Mouse (Mus musculus): ENCODE measurements around the gene Gm3646.

Gm3646 gene

DNA sequence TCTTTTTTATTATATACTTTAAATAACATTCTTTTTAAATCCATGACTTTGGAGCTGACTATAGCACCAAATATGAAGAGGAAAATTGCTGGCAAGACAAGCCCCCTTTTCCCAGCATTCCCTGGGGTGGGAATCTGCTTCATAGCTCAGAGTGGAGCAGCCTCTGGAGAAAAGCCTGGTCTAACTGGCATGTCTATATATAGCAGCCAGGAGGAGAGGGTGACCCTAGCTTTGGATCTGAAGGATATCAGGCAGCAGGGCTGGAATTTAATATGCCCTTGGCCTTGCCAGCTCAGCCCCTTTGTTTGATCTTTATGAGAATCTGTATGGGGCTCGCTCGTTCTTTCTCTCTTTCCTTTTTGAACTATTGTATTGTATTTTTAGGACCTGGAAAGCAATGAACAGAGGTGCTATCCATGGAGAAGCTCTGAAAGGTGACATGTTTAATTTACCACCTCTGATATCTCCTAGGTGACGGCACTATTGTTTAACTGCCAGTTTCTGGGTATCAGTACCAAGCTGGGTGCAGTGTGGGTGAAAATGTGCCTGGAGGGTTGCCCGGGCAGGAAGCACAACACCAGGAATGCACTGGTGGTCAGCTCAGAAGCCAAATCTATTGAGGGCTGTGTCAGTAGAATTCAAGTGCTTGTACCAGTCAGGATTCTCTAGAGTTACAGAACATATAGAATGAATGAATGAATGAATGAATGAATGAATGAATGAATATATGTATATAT, at the start of gene Gm3646:
Gene Gm3646, minus strand, starts transcription at position 90 of the 737 bp plus-strand sequence.
- in situ Hi-C loops (cut with MboI; ENCODE audit: low sequenced_read_pairs): no loop called here

DNA sequence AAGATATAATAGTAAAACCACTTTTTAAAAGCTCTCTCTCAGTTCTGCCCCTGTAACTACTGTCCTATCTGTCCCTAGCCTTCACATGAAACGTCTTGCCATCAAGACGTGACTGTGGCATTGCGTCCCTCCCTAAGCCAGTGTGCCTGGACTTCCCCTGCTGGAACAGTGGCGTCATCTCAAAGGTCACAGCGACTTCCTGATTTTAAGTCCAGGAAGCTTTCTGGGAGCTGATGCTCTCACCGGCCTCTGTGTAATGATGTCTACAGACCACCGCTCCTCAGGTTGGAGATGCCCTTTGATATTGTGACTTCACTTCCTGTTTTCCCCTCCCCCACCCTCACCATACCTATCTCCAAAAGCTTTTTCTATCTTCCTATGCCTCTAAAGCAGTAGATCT, 41.9 kb upstream of the Gm3646 start:
- in situ Hi-C loops (cut with MboI; ENCODE audit: low sequenced_read_pairs): no loop called here

DNA sequence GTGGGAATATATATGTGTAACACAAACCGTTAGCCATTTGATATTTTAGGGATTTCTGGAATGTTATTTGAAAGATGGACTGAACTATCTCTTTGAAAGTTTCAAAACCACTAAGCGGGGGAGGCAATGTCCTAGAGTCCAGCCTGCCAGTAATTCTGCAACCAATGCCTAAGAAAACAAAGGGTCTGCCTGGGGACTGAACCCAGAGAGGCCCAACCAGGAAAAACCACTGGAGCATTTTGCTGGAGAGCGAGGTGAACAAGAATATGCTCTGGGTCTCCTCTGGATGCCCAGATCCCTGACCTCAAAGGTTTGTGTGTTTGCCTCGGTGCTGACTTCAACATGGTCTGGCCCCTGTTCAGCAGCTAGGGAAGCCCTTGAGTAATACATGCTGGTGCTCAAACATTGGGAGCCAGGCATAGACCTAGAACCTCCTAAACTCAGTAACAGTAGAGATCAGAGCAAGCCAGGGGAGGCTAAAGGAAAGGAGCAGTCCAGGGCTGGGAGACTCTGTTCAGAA, 41.0 kb upstream of the Gm3646 start:
- in situ Hi-C loops (cut with MboI; ENCODE audit: low sequenced_read_pairs): no loop called here

DNA sequence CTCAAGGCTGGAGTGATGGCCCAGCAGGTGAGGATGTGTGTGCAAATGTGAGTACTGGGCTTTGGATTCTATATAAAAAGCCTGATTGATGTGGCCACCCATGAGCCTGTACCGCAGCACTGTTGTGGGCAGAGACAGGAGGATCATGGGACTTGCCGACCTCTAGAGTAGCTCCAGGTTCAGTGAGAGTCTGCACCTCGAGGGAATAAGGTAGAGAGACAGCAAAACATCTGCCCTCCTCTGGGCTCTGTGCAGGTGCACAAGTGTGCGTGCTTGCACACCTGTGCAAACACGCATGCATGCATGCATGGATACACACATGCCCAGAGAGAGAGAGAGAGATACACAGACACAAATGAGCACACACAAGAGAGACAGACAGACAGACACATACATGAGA, 38.2 kb upstream of the Gm3646 start:
- in situ Hi-C loops (cut with MboI; ENCODE audit: low sequenced_read_pairs): no loop called here

DNA sequence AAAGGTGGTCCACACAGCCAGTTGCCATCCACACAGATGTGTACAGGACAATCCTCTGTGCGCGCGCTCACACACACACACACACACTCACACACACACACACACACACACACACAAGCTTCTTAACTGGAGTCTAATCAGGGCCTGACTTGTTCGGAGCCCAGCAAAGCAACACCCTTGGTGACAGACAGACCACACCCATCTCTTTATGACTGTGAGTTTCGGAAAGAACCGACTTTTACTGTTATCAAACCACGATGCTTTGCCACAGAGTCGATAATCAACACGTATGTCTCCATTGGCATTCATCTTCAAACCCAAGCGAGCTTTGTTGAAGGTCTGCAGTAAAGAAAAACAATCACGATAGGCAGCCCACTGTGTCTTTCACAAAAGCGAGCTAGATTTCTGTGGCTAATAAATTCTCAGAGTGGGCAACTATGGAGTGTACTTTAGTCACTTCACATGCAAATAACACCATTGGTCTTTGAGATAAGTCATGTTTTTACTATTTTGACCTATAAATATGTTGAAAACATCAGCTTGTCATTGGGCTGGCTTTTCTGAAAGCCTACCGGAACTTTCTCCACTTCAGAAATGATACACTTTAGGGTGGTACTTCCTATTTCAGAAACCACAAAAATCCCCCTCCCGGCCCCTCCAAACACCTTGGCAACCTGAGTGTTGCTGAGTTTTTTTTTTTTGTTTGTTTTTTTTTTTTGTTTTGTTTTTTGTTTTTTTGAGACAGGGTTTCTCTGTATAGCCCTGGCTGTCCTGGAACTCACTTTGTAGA, 37.3 kb upstream of the Gm3646 start:
- in situ Hi-C loops (cut with MboI; ENCODE audit: low sequenced_read_pairs): no loop called here

DNA sequence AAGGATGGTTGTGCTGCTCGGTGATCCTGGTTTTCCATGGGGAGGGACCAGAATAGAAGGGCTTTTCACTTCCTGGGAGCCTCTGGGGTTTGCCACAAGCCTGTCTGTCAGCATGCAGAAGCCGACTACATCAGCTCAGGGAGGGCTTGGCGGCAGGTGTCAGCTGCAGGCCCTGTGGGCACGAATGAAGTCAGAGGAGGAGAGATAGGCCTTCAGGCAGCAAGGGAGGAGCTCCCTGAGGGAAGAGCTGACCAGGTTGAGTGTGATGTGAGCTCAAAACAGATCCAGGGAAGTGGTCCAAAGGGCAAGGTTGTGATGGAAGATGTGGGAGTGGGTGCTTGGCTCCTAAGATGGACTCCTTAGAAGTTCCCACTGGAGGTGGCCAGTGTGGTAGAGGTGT, 35.7 kb upstream of the Gm3646 start:
- in situ Hi-C loops (cut with MboI; ENCODE audit: low sequenced_read_pairs): no loop called here

DNA sequence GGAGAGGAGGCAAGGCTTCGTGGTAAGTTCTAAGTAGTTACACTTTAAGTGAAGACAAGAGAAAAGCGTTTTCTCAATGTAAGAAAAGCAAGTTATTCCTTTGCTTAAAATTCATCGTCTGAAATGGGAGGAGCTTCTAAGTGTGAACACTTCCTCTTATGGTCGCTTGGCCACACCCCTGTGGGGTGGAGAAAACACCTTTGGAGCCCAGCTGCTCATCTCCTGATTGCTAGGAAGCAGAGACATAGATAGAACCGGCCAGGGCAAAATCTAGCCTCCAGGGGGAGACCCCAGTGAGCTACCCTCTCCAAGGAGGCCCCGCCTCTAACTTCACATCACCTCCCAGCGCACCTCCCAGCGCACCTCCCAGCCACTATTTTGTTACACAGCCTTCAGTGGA, 34.7 kb upstream of the Gm3646 start:
- in situ Hi-C loops (cut with MboI; ENCODE audit: low sequenced_read_pairs): no loop called here

DNA sequence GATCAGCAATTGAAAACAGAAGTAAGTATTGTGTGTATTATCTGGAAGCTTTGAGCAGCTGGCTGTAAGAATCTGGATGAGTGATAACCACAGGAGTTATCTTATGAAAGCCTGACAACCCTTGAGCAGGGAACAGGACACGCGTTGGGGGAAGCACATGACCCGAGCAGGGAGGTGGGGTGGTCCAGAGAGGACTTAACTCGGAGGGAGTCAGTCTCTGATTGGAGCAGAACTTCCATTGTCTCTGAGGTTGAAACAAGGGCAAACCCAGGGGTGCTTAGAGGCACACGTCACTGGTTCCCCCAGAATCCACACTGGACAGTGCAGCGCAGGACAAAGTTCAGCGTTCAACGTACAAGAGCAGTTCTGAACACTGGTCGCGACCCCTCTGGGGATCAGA, 34.1 kb upstream of the Gm3646 start:
- in situ Hi-C loops (cut with MboI; ENCODE audit: low sequenced_read_pairs): no loop called here

DNA sequence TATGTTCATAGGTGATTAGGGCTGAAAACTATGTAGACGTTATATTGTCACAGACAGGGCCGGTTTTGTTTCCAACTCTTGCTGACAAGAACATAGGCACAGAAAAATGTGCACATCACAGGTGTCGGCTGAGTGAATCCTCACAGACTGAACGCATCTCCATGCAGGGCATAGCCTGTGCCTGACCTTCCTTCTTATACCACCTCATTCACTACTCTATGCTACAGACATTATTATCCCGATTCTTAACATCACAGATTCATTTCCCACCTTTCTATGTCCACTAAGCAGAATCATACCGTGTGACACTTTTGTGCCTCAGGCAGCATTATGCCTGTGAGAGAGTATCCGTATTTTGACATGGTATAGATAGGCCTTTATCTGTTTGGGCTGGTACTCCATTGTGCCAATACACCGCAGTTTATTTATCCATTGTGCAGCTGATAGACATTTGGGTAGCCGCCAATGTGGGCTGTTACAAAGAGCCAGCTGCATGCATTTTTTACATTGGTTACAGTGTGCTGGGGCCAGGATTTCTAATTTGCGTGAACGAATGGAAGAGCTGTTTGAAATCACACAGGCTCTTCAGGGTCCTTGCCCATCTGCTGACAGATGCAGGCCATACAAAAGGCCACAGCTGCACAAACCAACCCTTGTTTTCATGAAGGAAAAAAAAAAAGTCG, 33.5 kb upstream of the Gm3646 start:
- in situ Hi-C loops (cut with MboI; ENCODE audit: low sequenced_read_pairs): no loop called here

DNA sequence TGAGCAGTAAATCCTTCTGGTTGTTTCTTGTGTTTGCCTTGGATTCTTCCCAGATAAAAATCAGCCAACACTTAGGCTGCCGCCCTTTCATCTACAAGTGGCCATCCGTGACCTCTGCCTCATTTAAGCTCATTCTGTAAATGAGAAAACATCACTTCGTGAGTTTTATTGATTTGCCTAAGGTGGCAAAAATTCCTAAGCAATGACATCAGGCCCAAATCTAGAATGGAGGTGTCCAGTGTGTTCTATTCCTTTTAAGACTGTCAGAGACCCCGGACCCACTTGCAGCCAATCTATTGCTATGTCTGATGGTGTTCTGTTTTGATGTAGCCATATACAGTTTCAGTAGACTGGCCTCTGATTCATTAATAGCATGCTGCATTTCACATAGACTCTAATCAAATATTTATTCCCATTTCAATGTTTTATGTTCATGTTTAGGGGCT, 26.5 kb upstream of the Gm3646 start:
- in situ Hi-C loops (cut with MboI; ENCODE audit: low sequenced_read_pairs): no loop called here

DNA sequence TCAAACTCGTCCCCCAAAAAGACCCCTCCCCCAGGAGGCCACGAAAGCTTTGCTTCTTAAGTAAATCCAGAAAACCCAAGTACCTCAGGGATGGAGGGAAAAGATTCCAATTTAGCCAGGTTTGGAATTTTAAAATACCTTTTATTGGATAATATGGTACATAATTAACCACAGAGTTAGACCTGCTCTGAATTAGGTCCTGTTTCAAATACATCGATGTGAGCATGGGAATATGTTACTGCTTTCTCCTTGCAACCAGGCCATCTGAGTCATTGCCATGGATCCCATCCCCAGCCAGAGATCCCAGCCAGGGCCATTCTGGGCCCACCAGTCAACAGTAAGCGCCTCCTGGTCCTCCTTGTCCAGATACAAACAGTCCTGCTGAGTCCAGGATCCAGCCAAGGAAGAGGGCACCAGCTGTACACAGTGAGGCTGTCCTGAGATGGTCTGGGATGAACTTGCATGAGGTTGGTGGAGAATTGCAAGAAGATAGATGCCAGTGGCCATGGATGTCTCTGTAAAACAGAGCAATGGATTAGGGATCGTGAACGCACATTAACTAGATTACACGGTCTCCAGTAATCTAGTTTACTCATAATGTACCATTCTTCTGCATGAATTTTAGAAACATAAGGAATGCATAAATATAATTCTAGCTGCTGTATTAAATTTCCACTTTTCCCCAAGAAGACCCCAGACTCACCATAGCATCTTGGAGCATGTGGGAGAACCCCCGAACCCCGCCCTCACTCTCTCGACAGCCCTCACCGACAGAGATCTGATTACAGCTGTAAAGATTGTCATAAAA, 25.9 kb upstream of the Gm3646 start:
- in situ Hi-C loops (cut with MboI; ENCODE audit: low sequenced_read_pairs): no loop called here

DNA sequence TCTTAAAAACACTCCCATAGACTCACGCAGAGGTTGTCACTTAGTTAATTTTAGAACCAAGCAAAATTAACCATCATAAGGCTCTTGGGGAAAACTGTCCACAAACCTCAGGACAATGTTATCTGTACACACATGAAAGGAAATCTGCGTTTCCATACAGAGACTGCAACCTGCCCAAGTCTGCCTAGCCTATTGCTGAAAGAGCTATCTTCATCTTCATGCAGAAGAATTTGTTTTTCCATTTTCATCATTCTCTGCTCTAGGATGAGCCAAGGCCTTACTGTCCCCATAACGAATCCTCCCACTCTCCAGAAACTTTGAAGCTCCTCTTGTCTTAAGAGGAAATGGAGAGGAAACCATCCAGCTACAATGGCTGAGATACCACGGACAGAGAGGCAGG, 19.8 kb upstream of the Gm3646 start:
- in situ Hi-C loops (cut with MboI; ENCODE audit: low sequenced_read_pairs): no loop called here

DNA sequence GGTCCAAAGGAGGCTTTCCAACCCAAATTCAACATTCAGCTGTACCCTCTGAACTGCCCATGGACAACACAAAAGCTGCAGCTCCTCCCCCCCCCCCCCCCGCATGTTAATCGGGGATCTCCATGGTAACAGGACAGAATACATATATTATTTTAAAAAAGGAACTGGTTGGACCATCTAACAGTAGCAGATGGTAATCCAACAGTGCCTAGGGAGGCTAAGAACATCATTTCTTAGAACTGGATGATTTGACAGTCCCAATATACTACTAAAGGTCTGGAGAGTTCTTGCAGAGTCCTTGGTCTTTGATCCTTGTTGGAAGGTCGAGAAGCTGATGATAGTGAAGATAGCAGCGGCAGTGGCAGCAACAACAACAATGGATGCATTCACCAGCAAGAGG, 19.1 kb upstream of the Gm3646 start:
- in situ Hi-C loops (cut with MboI; ENCODE audit: low sequenced_read_pairs): no loop called here

DNA sequence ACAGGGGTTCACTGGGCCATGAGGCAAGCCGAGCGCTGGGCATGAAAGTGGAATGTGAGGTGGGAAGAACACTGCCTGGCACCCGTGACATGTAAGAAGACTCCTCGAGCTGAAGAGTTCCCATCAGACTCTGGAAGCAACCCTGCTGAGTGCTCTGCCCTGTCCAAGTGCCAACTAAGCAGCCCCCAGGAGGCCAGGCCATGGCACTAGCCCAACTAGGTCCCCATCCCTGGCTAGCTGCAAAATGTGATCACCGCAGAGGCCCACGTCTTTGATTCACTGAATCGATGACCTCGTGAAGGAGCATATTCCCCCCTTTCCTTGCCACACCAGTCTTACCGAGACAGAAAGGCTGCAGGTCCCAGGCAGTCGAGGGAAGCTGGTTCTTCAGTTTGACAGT, 14.5 kb upstream of the Gm3646 start:
- in situ Hi-C loops (cut with MboI; ENCODE audit: low sequenced_read_pairs): no loop called here

DNA sequence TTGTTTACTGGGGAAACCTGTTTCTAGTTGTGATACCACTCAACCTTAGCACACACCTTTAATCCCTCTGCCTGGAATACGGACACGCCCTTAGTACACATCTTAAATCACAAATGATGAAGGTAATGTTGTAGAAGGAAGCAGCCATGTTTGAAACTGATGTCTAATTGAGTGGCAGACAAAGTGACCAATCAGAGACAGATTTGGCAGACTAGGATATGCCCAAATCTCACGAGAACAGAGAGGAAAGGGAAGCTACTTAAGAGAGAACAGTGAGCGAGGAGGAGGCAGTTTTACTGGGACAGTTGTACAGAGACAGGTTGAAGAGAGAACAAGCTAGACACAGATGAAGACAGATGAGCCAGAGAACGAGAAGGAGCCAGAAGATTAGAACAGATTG, 10.6 kb upstream of the Gm3646 start:
- in situ Hi-C loops (cut with MboI; ENCODE audit: low sequenced_read_pairs): no loop called here

DNA sequence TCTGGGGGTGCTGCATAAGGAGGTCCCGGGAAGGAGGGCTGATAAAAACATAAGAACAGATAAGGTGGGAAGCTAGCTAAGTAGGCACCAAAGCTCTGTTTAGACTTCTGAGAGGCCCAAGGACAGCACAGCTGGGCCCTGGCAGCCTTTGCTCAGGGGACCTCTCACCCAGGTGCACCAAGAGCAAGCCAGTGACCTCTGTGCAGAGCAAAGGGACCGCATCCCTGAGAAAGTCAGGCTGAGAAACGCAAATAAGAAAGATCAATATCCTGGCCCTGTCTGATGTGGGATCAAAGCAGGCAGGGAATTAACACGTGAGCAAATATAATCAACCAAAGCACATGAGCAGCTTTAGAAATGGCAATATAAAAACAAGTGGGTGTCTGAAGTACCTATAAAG, 7.9 kb upstream of the Gm3646 start:
- in situ Hi-C loops (cut with MboI; ENCODE audit: low sequenced_read_pairs): no loop called here

DNA sequence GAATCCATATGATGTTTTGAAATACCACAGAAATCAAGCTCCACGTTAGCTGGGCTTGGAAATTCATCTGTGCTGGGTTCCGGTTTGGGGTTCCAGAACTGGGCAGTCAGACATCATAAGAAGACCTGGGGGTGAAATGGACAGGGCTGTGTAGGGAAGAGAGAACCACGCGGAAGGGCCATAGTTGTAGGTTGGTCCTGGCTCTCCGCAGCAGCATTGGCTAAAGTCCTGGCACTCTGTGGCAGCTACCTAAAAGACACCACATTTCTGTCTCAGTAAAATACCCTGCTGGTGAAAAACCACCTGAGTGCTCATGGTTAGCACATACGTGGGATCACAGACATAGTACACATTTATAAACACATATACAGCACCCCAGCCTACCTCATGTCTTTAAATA, 343 bp downstream of the Gm3646 start:
- in situ Hi-C loops (cut with MboI; ENCODE audit: low sequenced_read_pairs): no loop called here

DNA sequence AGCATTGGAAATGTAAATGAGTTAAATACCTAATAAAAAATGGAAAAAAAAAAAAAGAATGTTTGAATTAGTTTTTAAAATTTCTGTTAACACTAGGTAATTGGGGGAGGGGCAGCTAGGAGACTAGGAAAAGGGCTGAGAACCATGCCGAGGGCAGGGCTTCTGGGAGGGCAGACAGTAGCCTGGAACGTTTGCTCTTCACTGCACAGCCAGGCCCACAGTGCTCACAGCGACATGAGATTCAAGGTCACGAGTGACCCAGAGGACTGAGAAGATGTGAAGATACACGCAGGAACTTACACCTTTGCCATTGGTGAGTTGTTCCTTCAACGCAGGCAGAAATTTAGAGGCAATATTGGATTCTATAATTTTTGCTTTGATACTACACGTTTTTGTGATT, 2.2 kb downstream of the Gm3646 start:
- in situ Hi-C loops (cut with MboI; ENCODE audit: low sequenced_read_pairs): no loop called here

DNA sequence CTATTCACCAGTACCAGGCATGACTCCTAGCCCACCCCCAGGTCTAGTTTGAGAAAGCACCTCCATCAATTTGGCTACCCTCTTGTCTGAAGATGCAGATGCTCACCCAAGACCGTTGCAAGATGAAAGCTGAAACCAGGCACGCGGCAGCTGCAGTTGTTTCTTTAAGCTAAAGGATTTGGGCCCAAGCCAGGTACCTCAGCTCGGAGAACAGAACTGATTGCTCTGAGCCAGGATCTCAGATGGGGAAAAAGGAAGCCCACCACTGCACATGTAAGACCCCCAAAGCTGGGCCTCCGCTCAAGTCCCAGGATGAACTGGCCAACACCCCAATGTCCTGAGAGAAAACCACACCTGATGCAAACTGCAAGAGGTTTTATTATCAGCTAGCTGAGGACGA, 7.6 kb downstream of the Gm3646 start:
- in situ Hi-C loops (cut with MboI; ENCODE audit: low sequenced_read_pairs): no loop called here

DNA sequence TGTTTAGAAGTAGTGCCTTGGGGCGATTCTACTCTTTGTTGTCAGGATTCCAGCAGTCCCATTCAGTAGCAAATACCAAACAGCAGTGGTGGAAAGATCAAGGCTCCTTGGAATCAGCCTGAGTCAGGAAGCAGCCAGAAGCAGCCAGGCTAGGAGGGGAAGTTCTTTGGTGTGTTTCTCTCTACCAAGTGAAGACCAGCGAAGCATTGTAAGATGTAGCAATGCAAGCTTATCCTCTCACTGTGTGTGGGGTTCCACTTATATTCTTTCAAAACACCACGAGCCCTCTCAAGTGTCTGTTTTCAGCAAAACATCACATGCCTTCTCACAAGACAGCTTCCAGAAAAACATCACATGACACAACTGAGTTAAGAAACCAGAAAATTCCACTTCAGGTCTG, 8.4 kb downstream of the Gm3646 start:
- in situ Hi-C loops (cut with MboI; ENCODE audit: low sequenced_read_pairs): no loop called here

DNA sequence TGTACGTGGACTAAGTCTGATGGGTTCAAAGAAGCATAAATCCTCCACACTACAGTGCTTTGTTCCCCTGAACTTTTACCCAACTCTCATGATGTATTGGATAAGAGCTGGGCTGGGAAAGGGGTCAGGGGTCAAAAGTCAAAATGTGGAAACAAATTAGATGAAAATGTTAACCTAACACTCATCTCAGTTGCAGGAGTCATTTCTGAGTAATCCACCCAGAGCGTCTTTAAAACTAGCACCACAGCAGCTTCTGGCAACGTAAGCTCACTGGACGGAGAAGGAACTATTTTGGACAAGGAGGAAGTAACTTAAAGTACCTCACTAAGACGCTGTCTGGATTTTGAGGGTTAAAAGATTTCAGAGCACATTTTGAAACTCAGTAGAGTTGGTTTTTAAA, 20.5 kb downstream of the Gm3646 start:
- in situ Hi-C loops (cut with MboI; ENCODE audit: low sequenced_read_pairs): no loop called here

Measured in CH12F3 (cell line).